Mouse (Mus musculus) mouse embryonic stem cell (cell line): ENCODE measurements at regions not wholly inside any gene's neighbourhood (a gene's known extent, or its start where the extent isn't known, plus 50 kb on each side); places are given as distances from the start of the nearest gene placed in this dataset.

Experiments used
- in situ Hi-C, 2 experiments: fragments of 300-500 bp; cut with MboI; formaldehyde crosslinking; loops; 1 replicate in 1 of 2; 3 replicates in 1 of 2; pipeline ENCODE4 v1.14.3; 2019 to 2020; ENCODE audit warnings: low sequenced_read_pairs in 2 of 2, low pct_unique_long_range_greater_than_20kb in 1 of 2, mixed read lengths in 1 of 2; ENCODE audit not compliant: unreplicated experiment in 1 of 2

GRCm38 (mm10) chr16:50737396-50737843 is 146.5 kb upstream of the Ccdc54 start:
- in situ Hi-C loops = loop anchor here in 1 of 2 experiments (10.0 to 25.0 kb wide), 2 partner anchors 203 to 350 kb away; no protein-coding TSS in a partner anchor

- in situ Hi-C loops = loop anchor here in 1 of 2 experiments (10.0 to 25.0 kb wide), 2 partner anchors 202 to 349 kb away; no protein-coding TSS in a partner anchor
Observed at GRCm38 (mm10) chr16:50736151-50737047, 145.4 kb upstream of the Ccdc54 start.

- in situ Hi-C loops = loop anchor here in 1 of 2 experiments (10.0 to 25.0 kb wide), 2 partner anchors 199 to 346 kb away; no protein-coding TSS in a partner anchor
Observed at GRCm38 (mm10) chr16:50733359-50733758, 142.4 kb upstream of the Ccdc54 start.

- in situ Hi-C loops = loop anchor here in 1 of 2 experiments (10.0 to 25.0 kb wide), 2 partner anchors 198 to 345 kb away; no protein-coding TSS in a partner anchor
Observed at GRCm38 (mm10) chr16:50732082-50733006, 141.4 kb upstream of the Ccdc54 start.

- in situ Hi-C loops = loop anchor here in 1 of 2 experiments (25.0 kb wide), 1 partner anchor 342 kb away; no protein-coding TSS in a partner anchor
Observed at GRCm38 (mm10) chr16:50729341-50729740, 138.4 kb upstream of the Ccdc54 start.

- in situ Hi-C loops = no loop called here
Observed at GRCm38 (mm10) chr16:50723144-50723543, 132.2 kb upstream of the Ccdc54 start.

GRCm38 (mm10) chr16:50717306-50718017 is 126.5 kb upstream of the Ccdc54 start:
- in situ Hi-C loops = no loop called here

GRCm38 (mm10) chr16:50709727-50710126 is 118.8 kb upstream of the Ccdc54 start:
- in situ Hi-C loops = no loop called here

- in situ Hi-C loops = no loop called here
Observed at GRCm38 (mm10) chr16:50707906-50708305, 117.0 kb upstream of the Ccdc54 start.

- in situ Hi-C loops = no loop called here
Observed at GRCm38 (mm10) chr16:50705921-50706320, 115.0 kb upstream of the Ccdc54 start.

- in situ Hi-C loops = no loop called here
Observed at GRCm38 (mm10) chr16:50700811-50701517, 110.0 kb upstream of the Ccdc54 start.

GRCm38 (mm10) chr16:50700123-50700522 is 109.2 kb upstream of the Ccdc54 start:
- in situ Hi-C loops = no loop called here

GRCm38 (mm10) chr16:50697722-50698121 is 106.8 kb upstream of the Ccdc54 start:
- in situ Hi-C loops = no loop called here

- in situ Hi-C loops = no loop called here
Observed at GRCm38 (mm10) chr16:50696052-50696451, 105.1 kb upstream of the Ccdc54 start.

- in situ Hi-C loops = no loop called here
Observed at GRCm38 (mm10) chr16:50694045-50694444, 103.1 kb upstream of the Ccdc54 start.

- in situ Hi-C loops = no loop called here
Observed at GRCm38 (mm10) chr16:50690818-50691217, 99.9 kb upstream of the Ccdc54 start.

GRCm38 (mm10) chr16:50689525-50689924 is 98.6 kb upstream of the Ccdc54 start:
- in situ Hi-C loops = no loop called here
